Mouse (Mus musculus): Measurements from ENCODE around the gene Wfdc15a. TPM values are rescaled to one million over a fixed set of nuclear protein-coding genes. Genes with fewer than 3 reads are reported as not detected.

The Wfdc15a gene
- polyA plus RNA-seq, 1 experiment from 2014 or later: not detected

DNA sequence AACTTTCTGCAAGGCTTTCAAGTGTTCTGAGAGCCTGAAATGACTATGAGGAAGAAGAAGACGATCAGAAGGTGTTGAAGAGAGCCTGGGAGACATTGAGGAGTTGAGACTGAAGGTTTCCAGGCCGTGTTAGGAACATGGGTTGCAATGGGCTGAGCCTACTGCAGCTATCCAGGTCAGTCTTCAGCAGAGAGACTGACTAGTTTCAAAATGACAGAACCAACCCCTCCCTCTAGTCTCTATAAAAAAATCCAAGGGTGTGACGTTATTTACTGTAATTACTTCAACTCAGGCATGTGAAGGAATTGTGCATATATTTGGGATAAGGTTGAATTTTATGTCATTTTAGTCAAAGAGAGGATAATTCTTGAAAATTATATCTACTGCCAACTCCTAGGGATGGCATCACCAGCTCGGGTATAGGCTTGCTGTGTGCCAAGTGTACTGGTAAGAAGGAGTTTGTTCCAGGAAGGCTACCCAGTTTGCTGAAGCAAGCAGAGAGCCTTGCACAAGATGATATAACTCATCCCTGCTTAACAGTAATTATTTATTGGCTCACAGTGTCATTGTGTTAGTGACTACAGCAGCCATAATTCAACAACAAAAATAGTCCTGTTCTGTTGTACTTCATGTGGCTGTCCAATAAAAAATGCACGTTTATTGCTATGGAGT is 4.8 kb downstream of the Wfdc15a start:
- no peaks in the 10 kb centered on the region for H3K27me3 ChIP-seq
- no peaks in the 10 kb centered on the region for H3K36me3 ChIP-seq
- H3K4me3 ChIP-seq: no peak overlapping the region
- no peak overlapping the region for H3K9ac ChIP-seq
- ATAC-seq (ENCODE audit: low FRiP score): no peak
- H3K4me2 ChIP-seq: no peak overlapping the region
- no peak overlapping the region for H3K27ac ChIP-seq
- WGBS: 86% methylated on average over 5 of the region's 5 CpGs
- no peaks in the 10 kb centered on the region for H3K9me3 ChIP-seq
- no peaks in the 10 kb centered on the region for H3K4me1 ChIP-seq (replicated peaks)

DNA sequence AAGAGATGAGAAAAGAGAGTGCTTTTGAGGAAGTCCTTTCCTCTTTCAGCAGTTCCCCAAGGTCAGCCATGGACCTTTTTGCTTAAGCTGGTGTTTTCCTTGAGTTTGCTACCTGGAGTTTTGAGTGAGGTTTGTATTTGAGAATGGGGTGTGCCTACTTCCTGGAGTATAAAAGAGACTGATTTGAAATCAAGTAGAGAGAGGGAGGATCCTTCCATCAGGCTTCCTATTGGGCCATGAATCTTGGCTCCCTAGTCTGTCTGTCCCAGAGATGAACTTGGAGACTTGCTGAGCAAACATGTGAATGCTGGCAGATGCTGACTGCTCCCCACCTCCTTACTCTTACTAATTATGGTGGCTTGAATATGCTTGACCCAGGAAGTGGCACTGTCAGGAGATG is 7.7 kb downstream of the Wfdc15a start:
- no peaks in the 10 kb centered on the region for H3K9me3 ChIP-seq
- ATAC-seq (ENCODE audit: low FRiP score): no peak
- no peaks in the 10 kb centered on the region for H3K4me1 ChIP-seq (replicated peaks)
- H3K36me3 ChIP-seq: no peaks in the 10 kb centered on the region
- no peak overlapping the region for H3K4me3 ChIP-seq
- no peak overlapping the region for H3K4me2 ChIP-seq
- H3K27ac ChIP-seq: no peak overlapping the region
- no peak overlapping the region for H3K9ac ChIP-seq
- H3K27me3 ChIP-seq: no peaks in the 10 kb centered on the region

DNA sequence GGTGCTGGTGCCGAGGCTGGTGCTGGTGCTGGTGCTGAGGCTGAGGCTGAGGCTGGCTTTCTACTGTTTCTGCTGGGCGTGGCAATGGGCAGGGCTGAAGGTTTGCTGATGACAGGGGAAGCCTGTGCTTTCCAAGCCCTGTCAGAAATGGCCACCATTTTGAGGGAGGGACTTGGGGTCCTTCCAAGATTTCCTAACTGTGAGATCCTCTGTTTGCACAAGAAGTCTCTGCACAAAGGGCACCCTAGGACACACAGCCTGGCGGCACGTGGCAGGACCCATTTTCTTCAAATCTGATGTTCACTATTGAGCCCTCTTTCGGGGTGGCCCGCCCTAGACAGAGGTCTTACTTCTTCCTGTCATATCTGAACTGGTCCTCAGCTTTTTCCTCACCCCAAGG is 9.4 kb downstream of the Wfdc15a start, which contains the start of gene Wfdc12:
Gene Wfdc12, minus strand, starts transcription at position 33 of the 400 bp plus-strand sequence.
- ATAC-seq (ENCODE audit: low FRiP score): no peak
- 81% methylated on average over 6 of the region's 6 CpGs for WGBS
- Histone ChIP-seq H3K9me3 (no peaks in the 10 kb centered on the region), H3K36me3 (no peaks in the 10 kb centered on the region), H3K9ac (no peak within 1 kb of the TSS), H3K4me2 (no peak within 1 kb of the TSS), H3K27ac (no peak within 1 kb of the TSS), H3K4me3 (no peak within 1 kb of the TSS), H3K4me1 (replicated peaks) (no peaks in the 10 kb centered on the region), H3K27me3 (no peaks in the 10 kb centered on the region)

DNA sequence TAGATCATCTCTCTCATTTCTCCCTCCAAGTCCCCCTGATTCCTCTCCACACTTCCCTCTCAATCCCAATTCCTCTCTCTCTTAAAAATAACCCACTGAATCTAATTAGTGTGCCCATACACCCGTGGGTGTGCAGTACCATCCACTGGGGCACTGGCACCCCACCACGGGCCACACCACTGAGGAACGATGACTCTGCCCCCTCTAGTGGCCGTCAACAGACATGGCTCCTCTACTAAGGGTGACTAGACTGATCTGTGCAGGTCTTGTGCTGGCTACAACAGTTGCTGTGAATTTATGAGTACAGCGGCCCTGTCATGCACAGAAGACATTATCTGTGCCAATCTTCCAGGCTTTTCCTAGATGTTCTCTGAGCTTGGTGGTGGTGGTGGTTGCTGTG is 11.2 kb downstream of the Wfdc15a start:
- H3K9ac ChIP-seq: no peak overlapping the region
- ATAC-seq (ENCODE audit: low FRiP score): no peak
- WGBS: 34% methylated on average over 5 of the region's 5 CpGs

GRCm38 (mm10) chr2:164184145-164184719 is 15.7 kb downstream of the Wfdc15a start:
- no peak for ATAC-seq (ENCODE audit: low FRiP score)
- H3K4me3 ChIP-seq: no peak overlapping the region
- H3K9me3 ChIP-seq: no peaks in the 10 kb centered on the region
- no peak overlapping the region for H3K27ac ChIP-seq
- 46% methylated on average over 9 of the region's 9 CpGs for WGBS
- no peak overlapping the region for H3K9ac ChIP-seq
- peaks cover 4% of the 10 kb centered on the region; the same call in 1 of the 2 replicates for H3K27me3 ChIP-seq
- no peaks in the 10 kb centered on the region for H3K36me3 ChIP-seq
- H3K4me2 ChIP-seq: no peak overlapping the region
- H3K4me1 ChIP-seq (replicated peaks): no peaks in the 10 kb centered on the region

More for the DNA sequence above, 11.2 kb downstream of the Wfdc15a start:
- no peak overlapping the region for H3K4me2 ChIP-seq
- H3K27me3 ChIP-seq: no peaks in the 10 kb centered on the region
- no peaks in the 10 kb centered on the region for H3K9me3 ChIP-seq
- H3K4me3 ChIP-seq: no peak overlapping the region
- H3K27ac ChIP-seq: no peak overlapping the region
- H3K4me1 ChIP-seq (replicated peaks): no peaks in the 10 kb centered on the region
- H3K36me3 ChIP-seq: no peaks in the 10 kb centered on the region

DNA sequence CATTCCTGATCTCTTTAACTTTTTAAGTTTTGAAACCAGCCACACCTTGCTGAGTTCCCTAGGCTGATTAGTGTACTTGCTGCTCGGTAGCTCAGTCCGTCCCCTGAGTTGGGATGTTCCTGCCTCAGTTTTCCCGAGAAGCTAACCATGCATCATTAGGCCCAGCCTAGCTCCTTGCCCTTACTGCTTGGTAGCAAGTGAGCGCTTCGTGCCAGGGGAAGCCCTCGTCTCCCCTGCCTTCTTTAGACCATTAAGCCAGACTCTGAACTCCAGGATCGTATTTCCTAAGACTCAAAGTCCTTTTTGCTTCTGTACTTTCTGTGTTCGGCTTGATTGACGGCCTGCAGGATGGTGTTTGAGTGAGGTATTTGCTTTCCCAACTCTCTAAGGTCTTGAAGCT is 16.6 kb downstream of the Wfdc15a start:
- no peak overlapping the region for H3K9ac ChIP-seq
- H3K4me1 ChIP-seq (replicated peaks): no peaks in the 10 kb centered on the region
- no peak overlapping the region for H3K4me2 ChIP-seq
- H3K27ac ChIP-seq: no peak overlapping the region
- H3K36me3 ChIP-seq: no peaks in the 10 kb centered on the region
- H3K9me3 ChIP-seq: no peaks in the 10 kb centered on the region
- H3K27me3 ChIP-seq: peaks cover 4% of the 10 kb centered on the region; the same call in 1 of the 2 replicates
- H3K4me3 ChIP-seq: no peak overlapping the region
- WGBS: 79% methylated on average over 9 of the region's 9 CpGs
- ATAC-seq (ENCODE audit: low FRiP score): no peak

DNA sequence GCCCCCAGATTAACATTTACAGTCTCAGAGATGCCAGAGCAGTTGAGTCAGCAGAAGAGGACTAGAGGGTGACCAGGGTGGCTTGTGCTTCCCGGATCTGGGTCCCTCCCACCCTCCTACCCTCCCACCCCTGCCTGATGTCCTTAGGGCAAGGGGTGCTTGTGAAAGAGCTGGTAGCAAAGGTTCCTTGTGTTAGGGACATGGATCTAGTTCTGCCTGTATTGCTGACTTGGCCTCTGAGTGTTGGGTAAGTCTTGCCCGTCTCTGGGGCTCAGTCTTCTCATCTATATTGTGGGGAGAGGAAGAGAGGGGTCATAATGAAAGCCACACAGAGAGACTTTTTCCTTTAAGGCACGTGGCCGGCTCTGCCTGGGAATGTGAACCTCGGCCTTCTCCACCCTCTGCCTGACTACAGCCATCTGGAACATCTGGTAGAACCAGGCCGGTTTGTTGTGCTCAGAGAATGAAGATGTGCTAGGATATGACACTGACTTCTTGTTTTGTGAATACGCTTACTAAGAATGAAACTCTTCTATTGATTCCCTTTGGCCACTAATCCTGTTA is 17.2 kb downstream of the Wfdc15a start, which contains the start of gene Wfdc5:
Gene Wfdc5, minus strand, starts transcription at position 51 of the 564 bp plus-strand sequence.
- no peak within 1 kb of the TSS for H3K4me2 ChIP-seq
- no peaks in the 10 kb centered on the region for H3K9me3 ChIP-seq
- no peak within 1 kb of the TSS for H3K4me3 ChIP-seq
- H3K27me3 ChIP-seq: peaks cover 4% of the 10 kb centered on the region; the same call in 1 of the 2 replicates
- no peak within 1 kb of the TSS for H3K27ac ChIP-seq
- H3K9ac ChIP-seq: no peak within 1 kb of the TSS
- WGBS: 86% methylated on average over 7 of the region's 7 CpGs
- no peaks in the 10 kb centered on the region for H3K4me1 ChIP-seq (replicated peaks)
- H3K36me3 ChIP-seq: no peaks in the 10 kb centered on the region
- ATAC-seq (ENCODE audit: low FRiP score): no peak

- Histone ChIP-seq H3K4me2 (no peak overlapping the region), H3K4me1 (replicated peaks) (no peaks in the 10 kb centered on the region), H3K27me3 (peaks cover 4% of the 10 kb centered on the region; the same call in 1 of the 2 replicates), H3K9me3 (no peaks in the 10 kb centered on the region), H3K27ac (no peak overlapping the region), H3K4me3 (no peak overlapping the region), H3K36me3 (no peaks in the 10 kb centered on the region), H3K9ac (no peak overlapping the region)
- no peak for ATAC-seq (ENCODE audit: low FRiP score)
- WGBS: 91% methylated on average over 4 of the region's 4 CpGs
Observed at GRCm38 (mm10) chr2:164180770-164181169, 19.2 kb downstream of the Wfdc15a start.

DNA sequence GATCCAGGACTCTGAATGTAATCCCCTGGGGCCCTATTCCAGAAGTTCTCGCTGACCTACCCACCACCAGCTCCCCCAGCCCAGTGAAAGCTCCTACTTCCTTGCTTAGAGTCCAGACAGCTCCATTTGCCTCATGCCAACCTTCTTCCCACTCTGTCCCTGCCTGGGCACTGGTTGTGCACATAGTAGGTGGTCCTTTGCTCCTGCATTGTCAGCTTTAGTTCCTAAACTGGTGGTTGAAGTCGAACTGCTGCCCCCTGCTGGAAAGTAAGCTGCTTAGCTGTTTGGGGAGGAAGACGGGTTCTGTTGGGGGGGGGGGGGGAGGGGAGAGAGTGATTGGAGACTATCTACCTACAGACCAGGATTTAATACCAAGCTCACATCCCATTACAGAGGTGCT is 19.8 kb downstream of the Wfdc15a start:
- Histone ChIP-seq H3K36me3 (no peaks in the 10 kb centered on the region), H3K27me3 (peaks cover 8% of the 10 kb centered on the region; the same call in 1 of the 2 replicates), H3K27ac (no peak overlapping the region), H3K4me3 (no peak overlapping the region), H3K4me1 (replicated peaks) (no peaks in the 10 kb centered on the region), H3K9me3 (no peaks in the 10 kb centered on the region), H3K4me2 (no peak overlapping the region), H3K9ac (no peak overlapping the region)
- WGBS: 56% methylated on average over 2 of the region's 3 CpGs
- ATAC-seq (ENCODE audit: low FRiP score): no peak

- H3K4me3 ChIP-seq: no peak overlapping the region
- no peak overlapping the region for H3K27ac ChIP-seq
- no peak overlapping the region for H3K9ac ChIP-seq
- H3K9me3 ChIP-seq: no peaks in the 10 kb centered on the region
- no peaks in the 10 kb centered on the region for H3K4me1 ChIP-seq (replicated peaks)
- H3K27me3 ChIP-seq: peaks cover 23% of the 10 kb centered on the region; the same call in 1 of the 2 replicates
- 94% methylated on average over 5 of the region's 5 CpGs for WGBS
- no peak overlapping the region for H3K4me2 ChIP-seq
- H3K36me3 ChIP-seq: no peaks in the 10 kb centered on the region
- no peak for ATAC-seq (ENCODE audit: low FRiP score)
Observed at GRCm38 (mm10) chr2:164177831-164178230, 22.1 kb downstream of the Wfdc15a start.

GRCm38 (mm10) chr2:164175850-164176249 is 24.1 kb downstream of the Wfdc15a start:
- WGBS: 85% methylated on average over 3 of the region's 3 CpGs
- no peak overlapping the region for H3K27ac ChIP-seq
- H3K9me3 ChIP-seq: no peaks in the 10 kb centered on the region
- H3K4me1 ChIP-seq (replicated peaks): peaks cover 5% of the 10 kb centered on the region
- H3K27me3 ChIP-seq: peaks cover 37% of the 10 kb centered on the region
- no peak overlapping the region for H3K4me2 ChIP-seq
- H3K4me3 ChIP-seq: no peak overlapping the region
- no peak for ATAC-seq (ENCODE audit: low FRiP score)
- no peaks in the 10 kb centered on the region for H3K36me3 ChIP-seq
- no peak overlapping the region for H3K9ac ChIP-seq

- Histone ChIP-seq H3K9me3 (no peaks in the 10 kb centered on the region), H3K27ac (no peak overlapping the region), H3K4me2 (no peak overlapping the region), H3K4me3 (no peak overlapping the region), H3K27me3 (peaks cover 48% of the 10 kb centered on the region), H3K36me3 (no peaks in the 10 kb centered on the region), H3K9ac (no peak overlapping the region), H3K4me1 (replicated peaks) (peaks cover 15% of the 10 kb centered on the region)
- ATAC-seq (ENCODE audit: low FRiP score): no peak
- whole genome bisulfite sequencing: 83% methylated on average over 8 of the region's 8 CpGs
Observed at GRCm38 (mm10) chr2:164174649-164175395, 25.1 kb downstream of the Wfdc15a start.

Measured in hindbrain, embryonic 13.5 days (tissue).